Mouse (Mus musculus): ENCODE measurements around the gene Rae1. TPM values are rescaled to one million over a fixed set of nuclear protein-coding genes. Genes with fewer than 3 reads are reported as not detected.
A peak's percentile ranks its signal among the peaks of the same experiment; 100 is the strongest.

Gene Rae1
- polyA plus RNA-seq, 1 experiment from 2014 or later = 143 TPM

GRCm38 (mm10) chr2:173035653-173036052 lies 35.7 kb downstream of the Rae1 start:
- H3K9ac ChIP-seq (ENCODE audit: low read length) = no peak overlapping the region
- H3K27me3 ChIP-seq (replicated peaks; ENCODE audit: control insufficient read depth, insufficient read depth, low read length) = no peaks in the 10 kb centered on the region
- ATAC-seq (replicated peaks; ENCODE audit: low FRiP score, low TSS enrichment, low read depth) (no peak), DNase-seq (ENCODE audit: low spot score) (no peak)
- no peaks in the 10 kb centered on the region for H3K9me3 ChIP-seq (ENCODE audit: control insufficient read depth, low read length)
- no peak overlapping the region for H3K27ac ChIP-seq (ENCODE audit: low read depth)
- H3K4me2 ChIP-seq (ENCODE audit: low read length) = no peak overlapping the region
- H3K4me1 ChIP-seq (replicated peaks; ENCODE audit: control insufficient read depth, insufficient read depth, low read length) = no peaks in the 10 kb centered on the region
- peaks cover 37% of the 10 kb centered on the region for H3K36me3 ChIP-seq (ENCODE audit: control insufficient read depth, insufficient read depth, low read length)
- 91% methylated on average over 5 of the region's 5 CpGs for WGBS
- no peak overlapping the region for H3K4me3 ChIP-seq (ENCODE audit: low read depth, low read length)

DNA sequence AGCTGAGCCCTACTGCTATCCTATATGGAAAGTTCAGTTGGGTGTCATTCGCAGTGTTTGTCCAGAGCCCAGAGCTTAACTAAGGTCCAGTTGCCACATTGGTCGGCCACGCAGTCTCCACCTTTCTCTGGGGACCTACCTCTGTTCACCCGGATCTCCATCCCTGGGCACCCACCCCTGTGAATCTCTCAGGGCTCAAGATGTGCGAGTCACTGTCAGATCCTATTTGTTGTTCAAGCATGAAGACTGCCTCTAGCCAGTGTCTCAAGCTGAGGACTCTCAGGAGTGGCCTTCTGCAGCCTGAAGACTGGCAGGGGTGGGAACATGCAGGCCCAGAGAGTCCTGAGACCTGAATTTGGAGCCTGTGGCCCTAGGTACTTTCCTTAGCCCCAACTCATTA lies 36.1 kb downstream of the Rae1 start:
- 87% methylated on average over 5 of the region's 5 CpGs for WGBS
- Histone ChIP-seq H3K9ac (ENCODE audit: low read length) (no peak overlapping the region), H3K9me3 (ENCODE audit: control insufficient read depth, low read length) (no peaks in the 10 kb centered on the region), H3K36me3 (ENCODE audit: control insufficient read depth, insufficient read depth, low read length) (peaks cover 33% of the 10 kb centered on the region), H3K27me3 (replicated peaks; ENCODE audit: control insufficient read depth, insufficient read depth, low read length) (no peaks in the 10 kb centered on the region), H3K4me2 (ENCODE audit: low read length) (no peak overlapping the region), H3K4me1 (replicated peaks; ENCODE audit: control insufficient read depth, insufficient read depth, low read length) (no peaks in the 10 kb centered on the region), H3K4me3 (ENCODE audit: low read depth, low read length) (no peak overlapping the region), H3K27ac (ENCODE audit: low read depth) (no peak overlapping the region)
- DNase-seq (ENCODE audit: low spot score) = no peak
- no peak for ATAC-seq (replicated peaks; ENCODE audit: low FRiP score, low TSS enrichment, low read depth)

DNA sequence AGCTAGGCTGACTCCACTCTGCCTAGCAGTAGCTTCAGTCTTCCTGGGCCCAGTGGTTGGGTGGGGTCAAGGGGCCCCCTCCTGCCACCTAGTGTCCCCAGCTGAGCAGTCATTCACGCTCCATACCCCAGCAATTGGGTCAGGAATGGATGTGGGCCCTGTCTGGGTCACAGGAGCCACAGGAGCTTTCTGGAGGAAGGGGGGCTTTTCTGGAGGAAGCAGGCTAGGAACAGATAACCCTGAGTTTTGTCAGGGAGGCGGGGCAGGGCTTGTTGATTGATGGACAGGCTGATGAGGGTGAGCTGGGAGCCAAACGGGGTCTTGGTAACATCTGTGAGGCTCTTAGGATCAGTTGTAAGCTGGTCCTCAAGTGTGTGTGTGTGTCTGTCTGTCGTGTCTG lies 36.7 kb downstream of the Rae1 start:
- peaks cover 30% of the 10 kb centered on the region for H3K36me3 ChIP-seq (ENCODE audit: control insufficient read depth, insufficient read depth, low read length)
- H3K4me2 ChIP-seq (ENCODE audit: low read length) = no peak overlapping the region
- H3K4me1 ChIP-seq (replicated peaks; ENCODE audit: control insufficient read depth, insufficient read depth, low read length) = no peaks in the 10 kb centered on the region
- ATAC-seq (replicated peaks; ENCODE audit: low FRiP score, low TSS enrichment, low read depth) (no peak), DNase-seq (ENCODE audit: low spot score) (no peak)
- no peak overlapping the region for H3K27ac ChIP-seq (ENCODE audit: low read depth)
- no peaks in the 10 kb centered on the region for H3K9me3 ChIP-seq (ENCODE audit: control insufficient read depth, low read length)
- H3K4me3 ChIP-seq (ENCODE audit: low read depth, low read length) = no peak overlapping the region
- no peak overlapping the region for H3K9ac ChIP-seq (ENCODE audit: low read length)
- WGBS = 47% methylated on average over 4 of the region's 4 CpGs
- no peaks in the 10 kb centered on the region for H3K27me3 ChIP-seq (replicated peaks; ENCODE audit: control insufficient read depth, insufficient read depth, low read length)

DNA sequence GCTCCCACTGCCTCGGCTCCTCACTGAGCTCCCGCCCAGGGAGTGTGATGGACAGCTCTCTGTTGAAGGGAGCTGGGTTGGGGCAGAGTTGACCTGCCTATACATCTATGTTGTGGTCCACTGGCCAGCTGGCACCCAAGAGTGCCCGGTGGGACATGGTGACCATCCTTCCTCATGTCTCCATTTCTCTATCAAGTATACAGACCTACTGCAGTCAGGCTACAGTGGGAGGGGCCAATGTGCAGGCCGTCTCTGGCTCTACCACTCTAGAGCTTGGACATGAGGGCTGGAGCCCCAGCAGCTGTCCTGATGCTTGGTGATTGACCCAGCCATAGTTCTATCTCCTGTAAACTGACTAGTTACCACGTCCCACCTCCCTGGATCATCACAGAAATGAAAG lies 37.4 kb downstream of the Rae1 start:
- Histone ChIP-seq H3K9ac (ENCODE audit: low read length) (no peak overlapping the region), H3K4me1 (replicated peaks; ENCODE audit: control insufficient read depth, insufficient read depth, low read length) (no peaks in the 10 kb centered on the region), H3K4me3 (ENCODE audit: low read depth, low read length) (no peak overlapping the region), H3K36me3 (ENCODE audit: control insufficient read depth, insufficient read depth, low read length) (peaks cover 23% of the 10 kb centered on the region), H3K27ac (ENCODE audit: low read depth) (no peak overlapping the region), H3K9me3 (ENCODE audit: control insufficient read depth, low read length) (no peaks in the 10 kb centered on the region), H3K27me3 (replicated peaks; ENCODE audit: control insufficient read depth, insufficient read depth, low read length) (no peaks in the 10 kb centered on the region), H3K4me2 (ENCODE audit: low read length) (no peak overlapping the region)
- no peak for ATAC-seq (replicated peaks; ENCODE audit: low FRiP score, low TSS enrichment, low read depth)
- no peak for DNase-seq (ENCODE audit: low spot score)
- WGBS = 78% methylated on average over 5 of the region's 5 CpGs

GRCm38 (mm10) chr2:173037827-173038607 lies 38.1 kb downstream of the Rae1 start:
- ATAC-seq (replicated peaks; ENCODE audit: low FRiP score, low TSS enrichment, low read depth) (0 out of 2 replicates have a peak, but pooled peaks have one; percentile 20), DNase-seq (ENCODE audit: low spot score) (no peak)
- Histone ChIP-seq H3K4me2 (ENCODE audit: low read length) (no peak overlapping the region), H3K27ac (ENCODE audit: low read depth) (no peak overlapping the region), H3K9ac (ENCODE audit: low read length) (no peak overlapping the region), H3K9me3 (ENCODE audit: control insufficient read depth, low read length) (no peaks in the 10 kb centered on the region), H3K36me3 (ENCODE audit: control insufficient read depth, insufficient read depth, low read length) (peaks cover 19% of the 10 kb centered on the region), H3K4me1 (replicated peaks; ENCODE audit: control insufficient read depth, insufficient read depth, low read length) (no peaks in the 10 kb centered on the region), H3K27me3 (replicated peaks; ENCODE audit: control insufficient read depth, insufficient read depth, low read length) (no peaks in the 10 kb centered on the region), H3K4me3 (ENCODE audit: low read depth, low read length) (no peak overlapping the region)
- 72% methylated on average over 7 of the region's 7 CpGs for WGBS

GRCm38 (mm10) chr2:173039041-173039440 lies 39.1 kb downstream of the Rae1 start:
- Histone ChIP-seq H3K9me3 (ENCODE audit: control insufficient read depth, low read length) (no peaks in the 10 kb centered on the region), H3K27ac (ENCODE audit: low read depth) (no peak overlapping the region), H3K27me3 (replicated peaks; ENCODE audit: control insufficient read depth, insufficient read depth, low read length) (no peaks in the 10 kb centered on the region), H3K4me1 (replicated peaks; ENCODE audit: control insufficient read depth, insufficient read depth, low read length) (no peaks in the 10 kb centered on the region), H3K4me2 (ENCODE audit: low read length) (no peak overlapping the region), H3K9ac (ENCODE audit: low read length) (no peak overlapping the region), H3K36me3 (ENCODE audit: control insufficient read depth, insufficient read depth, low read length) (peaks cover 10% of the 10 kb centered on the region), H3K4me3 (ENCODE audit: low read depth, low read length) (no peak overlapping the region)
- ATAC-seq (replicated peaks; ENCODE audit: low FRiP score, low TSS enrichment, low read depth) = no peak
- DNase-seq (ENCODE audit: low spot score) = no peak
- WGBS = 87% methylated on average over 4 of the region's 4 CpGs

GRCm38 (mm10) chr2:173040803-173041202 lies 40.9 kb downstream of the Rae1 start:
- no peak for ATAC-seq (replicated peaks; ENCODE audit: low FRiP score, low TSS enrichment, low read depth)
- H3K9ac ChIP-seq (ENCODE audit: low read length) = no peak overlapping the region

GRCm38 (mm10) chr2:173041242-173041641 lies 41.3 kb downstream of the Rae1 start:
- ATAC-seq (replicated peaks; ENCODE audit: low FRiP score, low TSS enrichment, low read depth) (no peak), DNase-seq (ENCODE audit: low spot score) (no peak)
- H3K36me3 ChIP-seq (ENCODE audit: control insufficient read depth, insufficient read depth, low read length) = no peaks in the 10 kb centered on the region
- WGBS = 55% methylated on average over 5 of the region's 5 CpGs
- no peak overlapping the region for H3K9ac ChIP-seq (ENCODE audit: low read length)
- no peaks in the 10 kb centered on the region for H3K9me3 ChIP-seq (ENCODE audit: control insufficient read depth, low read length)
- no peaks in the 10 kb centered on the region for H3K27me3 ChIP-seq (replicated peaks; ENCODE audit: control insufficient read depth, insufficient read depth, low read length)
- H3K4me3 ChIP-seq (ENCODE audit: low read depth, low read length) = no peak overlapping the region
- H3K4me1 ChIP-seq (replicated peaks; ENCODE audit: control insufficient read depth, insufficient read depth, low read length) = no peaks in the 10 kb centered on the region
- no peak overlapping the region for H3K4me2 ChIP-seq (ENCODE audit: low read length)
- no peak overlapping the region for H3K27ac ChIP-seq (ENCODE audit: low read depth)

More at GRCm38 (mm10) chr2:173040803-173041202, 40.9 kb downstream of the Rae1 start:
- Histone ChIP-seq H3K4me3 (ENCODE audit: low read depth, low read length) (no peak overlapping the region), H3K4me2 (ENCODE audit: low read length) (no peak overlapping the region), H3K27ac (ENCODE audit: low read depth) (no peak overlapping the region), H3K9me3 (ENCODE audit: control insufficient read depth, low read length) (no peaks in the 10 kb centered on the region), H3K36me3 (ENCODE audit: control insufficient read depth, insufficient read depth, low read length) (no peaks in the 10 kb centered on the region), H3K27me3 (replicated peaks; ENCODE audit: control insufficient read depth, insufficient read depth, low read length) (no peaks in the 10 kb centered on the region), H3K4me1 (replicated peaks; ENCODE audit: control insufficient read depth, insufficient read depth, low read length) (no peaks in the 10 kb centered on the region)
- 83% methylated on average over 3 of the region's 3 CpGs for WGBS
- no peak for DNase-seq (ENCODE audit: low spot score)

- WGBS = 76% methylated on average over 1 of the region's 1 CpGs
Measured at GRCm38 (mm10) chr2:173041893-173042292, 42.0 kb downstream of the Rae1 start.

More at GRCm38 (mm10) chr2:173041893-173042292, 42.0 kb downstream of the Rae1 start:
- Histone ChIP-seq H3K9me3 (ENCODE audit: control insufficient read depth, low read length) (no peaks in the 10 kb centered on the region), H3K4me3 (ENCODE audit: low read depth, low read length) (no peak overlapping the region), H3K9ac (ENCODE audit: low read length) (no peak overlapping the region), H3K27ac (ENCODE audit: low read depth) (no peak overlapping the region), H3K27me3 (replicated peaks; ENCODE audit: control insufficient read depth, insufficient read depth, low read length) (no peaks in the 10 kb centered on the region), H3K4me1 (replicated peaks; ENCODE audit: control insufficient read depth, insufficient read depth, low read length) (no peaks in the 10 kb centered on the region), H3K36me3 (ENCODE audit: control insufficient read depth, insufficient read depth, low read length) (no peaks in the 10 kb centered on the region), H3K4me2 (ENCODE audit: low read length) (no peak overlapping the region)
- no peak for DNase-seq (ENCODE audit: low spot score)
- ATAC-seq (replicated peaks; ENCODE audit: low FRiP score, low TSS enrichment, low read depth) = no peak
